Mouse (Mus musculus) erythroid progenitor cell, adult 5-6 weeks (primary cell): ENCODE measurements at regions not wholly inside any gene's neighbourhood (a gene's known extent, or its start where the extent isn't known, plus 50 kb on each side); places are given as distances from the start of the nearest gene placed in this dataset.
"Not testable (repeated sequence)": the region's sequence is repeated elsewhere in the genome, so short reads cannot be mapped to it uniquely, and the experiment has no call there.

Experiments
- ATAC-seq: replicated peaks from 2 replicates; pipeline ENCODE4 v1.8.0; 2016; ENCODE audit warnings: moderate number of reproducible peaks, mild to moderate bottlenecking, moderate TSS enrichment, inconsistent platforms; ENCODE audit not compliant: poor library complexity, low FRiP score, severe bottlenecking

DNA sequence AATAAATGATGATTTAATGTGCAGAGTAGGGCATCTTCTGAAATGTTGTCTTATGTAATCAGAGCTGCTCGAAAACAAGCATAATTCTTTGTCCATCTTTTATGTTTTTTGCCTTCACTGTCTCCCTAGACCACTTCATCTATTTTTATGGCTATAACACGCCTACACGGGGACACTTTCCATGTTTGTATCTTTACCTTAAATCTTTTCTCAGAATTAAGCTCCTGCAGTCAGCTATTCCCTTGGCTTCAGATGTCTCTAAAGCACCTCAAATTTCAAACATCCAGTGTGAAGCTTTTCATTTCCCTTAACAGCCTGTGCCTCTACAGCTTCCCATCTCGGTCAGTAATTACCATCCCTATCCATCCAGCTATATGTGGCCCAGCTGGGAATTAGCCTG, 242.7 kb upstream of the Ube2e3 start:
- no peak for ATAC-seq

DNA sequence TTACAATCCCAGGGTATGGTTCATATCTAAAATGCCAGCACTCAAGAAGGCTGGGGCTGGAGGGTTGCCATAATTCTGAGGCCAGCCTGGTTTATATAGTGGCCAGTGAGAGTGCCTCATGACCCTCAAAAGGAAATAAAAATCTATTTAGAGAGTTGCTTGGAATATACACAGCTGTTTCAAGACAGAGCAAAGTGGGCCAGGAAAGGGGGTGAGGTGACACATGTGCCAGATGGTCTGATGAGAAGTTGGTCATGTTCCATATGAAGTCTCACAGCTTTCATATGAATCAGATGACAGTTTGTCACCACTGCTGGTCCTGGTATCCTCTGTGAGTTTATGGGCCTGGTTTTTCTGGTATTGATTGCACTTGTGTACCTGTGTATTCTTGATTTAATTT, 261.5 kb upstream of the Ube2e3 start:
- ATAC-seq, result no peak

DNA sequence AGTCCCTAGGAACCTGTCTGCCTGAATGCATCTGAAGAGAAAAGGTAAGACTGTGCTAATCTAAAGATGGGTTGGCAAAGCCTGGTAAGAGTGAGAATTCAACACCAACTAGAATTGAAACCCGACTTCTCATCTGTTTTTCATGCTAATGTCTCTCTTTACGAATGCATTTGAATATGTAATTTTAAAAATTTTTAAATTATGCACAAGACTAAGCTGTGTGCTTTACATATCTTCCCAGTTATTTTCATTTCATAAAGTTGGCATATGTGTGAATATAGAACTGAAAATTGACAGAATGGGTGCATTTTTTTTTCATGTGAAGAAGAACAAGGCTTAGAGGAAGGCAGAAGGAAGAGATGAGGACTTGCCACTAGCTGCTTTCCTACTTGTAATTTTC, 267.2 kb upstream of the Ube2e3 start:
- no peak for ATAC-seq

DNA sequence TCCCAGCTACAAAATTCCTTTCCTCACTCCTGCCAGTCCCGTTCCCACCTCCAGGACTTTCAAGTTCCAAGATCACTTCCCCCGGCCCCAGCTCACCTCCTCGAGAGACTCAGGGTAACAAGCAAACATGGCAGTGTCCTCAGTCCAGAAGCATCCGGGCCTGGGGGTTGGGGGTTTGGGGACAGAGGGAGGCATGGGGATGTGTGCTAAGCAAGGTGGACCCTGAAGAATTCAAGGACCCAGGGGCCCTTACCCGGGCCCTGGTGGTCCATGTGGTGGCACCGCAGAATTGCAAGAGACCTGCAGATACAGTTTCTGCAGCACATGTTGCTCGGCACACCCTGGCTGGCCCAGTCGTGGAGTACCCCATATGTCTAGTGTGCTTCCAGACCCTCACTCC, 269.9 kb upstream of the Ube2e3 start:
- ATAC-seq, result no peak

DNA sequence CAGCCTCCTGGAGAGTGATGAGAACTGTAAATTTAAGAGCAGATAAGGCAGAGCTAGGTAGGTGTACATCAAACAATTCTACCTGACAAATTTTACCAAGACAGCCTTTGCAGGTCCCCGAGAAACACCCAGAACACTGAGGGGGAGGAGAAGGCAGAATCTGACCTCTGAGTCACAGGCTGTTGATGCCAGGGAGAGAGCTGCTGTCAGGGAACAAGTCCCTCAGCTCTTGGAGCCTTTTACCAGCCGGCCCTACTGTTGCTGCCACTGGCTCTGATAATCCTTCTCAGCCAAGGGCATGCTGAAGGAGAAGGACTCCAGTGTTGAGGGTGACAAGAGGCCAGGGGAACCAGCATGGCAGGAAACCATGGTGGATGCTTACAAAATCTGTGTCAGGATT, 271.7 kb upstream of the Ube2e3 start:
- no peak for ATAC-seq

DNA sequence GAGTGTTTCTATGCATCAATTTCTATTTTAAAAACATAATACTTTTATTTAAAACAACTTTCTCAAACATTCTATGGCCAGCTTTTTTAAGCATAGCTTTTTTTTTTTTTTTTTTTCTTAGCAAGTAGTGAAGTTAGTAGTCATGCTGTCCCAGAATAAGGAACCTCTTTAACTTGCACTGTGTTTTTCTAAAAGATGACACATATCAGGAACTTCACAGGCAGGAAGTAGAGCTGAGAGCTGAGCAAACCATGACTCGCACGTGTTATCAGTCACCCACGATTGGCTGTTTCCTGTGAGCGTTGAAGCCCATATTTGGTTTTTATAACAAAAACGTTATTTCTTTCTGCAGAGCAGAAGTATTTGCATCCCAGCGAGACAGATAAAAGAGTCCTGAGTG, 287.9 kb upstream of the Ube2e3 start:
- no peak for ATAC-seq

DNA sequence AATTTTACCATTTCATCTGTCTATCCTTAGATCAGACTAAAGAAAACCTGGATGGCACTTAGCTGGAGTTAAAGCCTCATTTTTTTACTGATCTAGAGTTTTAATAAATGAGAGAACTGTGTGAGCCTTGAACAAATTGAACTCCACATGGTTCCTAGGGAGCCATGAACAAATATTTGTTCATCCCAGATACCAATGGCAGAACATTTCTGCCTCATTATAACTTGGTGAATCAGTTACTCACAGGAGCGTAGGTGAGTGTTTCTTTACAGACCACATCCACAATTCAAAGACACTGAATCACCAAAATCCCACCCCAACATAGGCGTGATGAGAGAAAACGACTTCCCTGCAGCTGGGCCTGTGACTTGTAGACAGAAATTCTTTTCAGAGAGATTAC, 295.4 kb upstream of the Ube2e3 start:
- ATAC-seq, result no peak

DNA sequence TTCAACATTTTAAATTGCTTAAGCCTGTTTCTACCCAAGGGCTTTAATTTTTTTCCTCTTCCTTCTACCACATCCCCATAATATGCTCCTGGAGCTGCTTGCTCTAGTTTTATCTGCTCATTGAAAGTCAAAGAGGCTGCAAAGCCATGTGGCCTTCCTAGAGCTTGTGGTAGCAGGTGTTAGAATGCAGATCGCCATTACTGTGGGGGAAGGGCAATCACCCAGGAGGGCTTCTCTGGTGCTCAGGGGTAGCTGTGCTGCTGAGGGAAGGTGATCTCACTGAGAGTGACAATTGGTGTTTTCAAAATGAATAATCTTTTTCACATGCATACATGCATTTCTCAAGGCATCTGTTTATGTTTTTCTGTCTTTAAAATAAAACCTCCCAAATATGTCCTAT, 309.8 kb upstream of the Ube2e3 start:
- no peak for ATAC-seq

DNA sequence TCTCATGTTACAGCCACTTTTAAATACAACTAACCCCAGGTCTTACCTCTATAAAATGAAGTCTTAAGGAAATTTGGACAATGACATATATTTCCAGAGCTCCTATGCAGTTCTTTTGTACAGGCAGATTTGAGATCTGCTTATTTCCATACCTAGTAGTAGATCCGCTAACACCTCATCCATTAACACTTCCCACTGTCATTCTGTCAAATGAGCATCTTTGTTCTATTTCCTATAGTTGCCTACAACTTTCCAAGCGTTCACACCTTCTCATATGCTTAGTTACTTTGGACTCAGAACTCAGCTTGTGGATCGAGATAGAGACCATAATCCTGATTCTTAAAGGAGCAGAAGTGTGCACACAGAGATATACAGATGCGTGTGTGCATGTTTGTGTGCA, 316.8 kb upstream of the Ube2e3 start:
- ATAC-seq, result no peak

DNA sequence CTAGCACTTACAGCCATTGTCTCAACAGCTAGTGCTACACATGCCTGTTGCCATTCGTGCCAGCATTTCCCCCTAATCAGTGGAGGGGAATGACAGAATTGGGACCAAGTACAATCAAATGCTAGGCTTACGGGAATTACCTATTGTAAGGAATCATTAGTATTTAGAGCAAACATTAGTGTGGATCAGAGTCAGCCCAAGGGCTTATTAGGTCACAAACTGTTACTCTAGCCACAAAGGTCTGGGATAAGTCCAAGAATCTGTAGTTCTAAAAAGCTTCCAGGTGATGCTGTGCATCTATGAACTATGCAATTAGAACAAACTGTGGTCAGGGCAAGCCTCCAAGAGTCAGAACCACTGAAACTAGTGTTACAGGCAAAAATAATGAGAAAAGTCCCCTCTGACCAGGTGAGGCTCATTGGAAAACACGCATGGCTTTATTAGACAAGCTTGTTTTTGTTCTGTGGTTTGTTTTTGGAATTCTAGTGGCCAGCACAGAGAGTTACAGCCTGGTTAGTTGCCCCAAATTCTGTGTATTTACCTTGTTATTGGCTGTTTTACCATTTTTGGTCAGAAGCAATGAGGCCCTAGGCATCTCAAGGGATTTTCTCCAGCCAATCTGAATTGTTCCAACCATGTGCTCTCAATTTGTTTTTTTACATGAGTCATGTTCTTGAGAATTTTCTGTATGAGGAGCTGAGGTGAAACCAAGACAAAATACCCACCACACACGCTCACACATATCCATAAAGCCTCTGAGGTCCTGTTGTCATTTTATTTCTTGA, 319.0 kb upstream of the Ube2e3 start:
- no peak for ATAC-seq

DNA sequence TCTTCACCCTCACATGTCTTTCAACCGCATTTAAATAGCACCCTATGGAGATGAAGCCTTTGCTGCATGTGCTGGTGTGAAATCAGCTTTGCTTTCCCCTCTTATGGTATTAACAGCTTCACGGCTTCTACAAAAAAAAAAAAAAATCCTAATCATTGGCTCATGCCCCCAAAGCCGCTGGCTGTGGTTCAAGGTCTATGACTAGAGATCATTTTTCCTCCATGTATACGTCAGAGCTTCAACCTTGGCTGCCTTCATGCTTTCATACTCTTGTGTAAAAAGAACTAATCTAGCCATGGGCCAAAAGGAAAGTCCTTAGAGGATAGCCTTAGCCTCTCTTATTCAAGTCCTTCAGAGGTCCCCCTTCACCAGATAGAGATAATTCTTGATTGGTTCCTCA, 320.6 kb upstream of the Ube2e3 start:
- ATAC-seq, result no peak

DNA sequence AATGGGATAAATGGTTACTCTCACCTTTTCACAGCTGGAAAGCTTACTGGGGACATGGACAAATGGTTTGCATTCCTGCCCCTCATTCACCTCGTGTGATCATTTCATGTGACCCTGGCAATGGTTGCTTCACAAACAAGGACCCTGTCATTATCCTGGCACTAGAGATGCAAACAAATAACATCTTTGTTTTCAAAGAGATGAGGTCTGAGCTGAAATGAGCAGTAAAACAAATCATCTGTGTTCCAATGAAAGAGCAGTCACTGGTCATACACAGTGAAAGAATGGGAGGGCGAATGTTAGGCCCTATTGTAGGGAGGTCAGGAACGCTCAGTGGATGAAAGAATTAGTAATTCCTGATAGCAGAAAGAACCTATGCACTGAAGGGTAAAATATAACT, 327.5 kb upstream of the Ube2e3 start:
- no peak for ATAC-seq

DNA sequence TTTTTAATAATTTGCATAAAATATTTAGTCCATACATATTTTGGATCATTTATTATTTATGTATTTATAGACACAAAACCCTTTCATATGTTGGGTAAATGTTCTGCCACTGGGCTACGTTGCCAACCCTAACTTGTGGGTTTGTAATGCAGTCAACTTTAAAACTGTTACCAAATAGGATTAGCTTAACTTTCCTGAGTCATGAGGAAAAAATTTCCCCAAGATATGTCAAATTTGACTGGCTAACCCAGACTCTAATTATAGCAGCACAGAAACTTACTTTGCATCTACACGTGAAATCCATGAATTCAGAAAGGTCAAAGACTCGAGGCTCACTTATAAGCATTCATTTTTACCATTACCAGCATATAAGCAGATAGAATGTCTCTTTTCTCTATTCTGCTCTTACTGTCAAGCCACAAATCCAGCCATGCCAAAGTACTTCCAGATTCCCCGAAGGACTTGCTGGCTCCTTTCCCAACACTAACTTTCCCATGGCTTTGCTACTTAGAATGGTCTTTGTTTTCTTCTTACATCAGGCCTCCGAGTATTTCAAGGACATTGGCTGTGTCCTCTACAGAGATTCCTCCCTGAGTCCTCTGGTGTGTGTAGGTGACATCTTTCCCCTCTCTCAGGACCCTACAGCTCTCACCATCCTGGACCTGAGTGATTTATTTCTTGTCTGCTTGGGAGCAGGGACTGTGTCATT, 328.2 kb upstream of the Ube2e3 start:
- ATAC-seq, result no peak

DNA sequence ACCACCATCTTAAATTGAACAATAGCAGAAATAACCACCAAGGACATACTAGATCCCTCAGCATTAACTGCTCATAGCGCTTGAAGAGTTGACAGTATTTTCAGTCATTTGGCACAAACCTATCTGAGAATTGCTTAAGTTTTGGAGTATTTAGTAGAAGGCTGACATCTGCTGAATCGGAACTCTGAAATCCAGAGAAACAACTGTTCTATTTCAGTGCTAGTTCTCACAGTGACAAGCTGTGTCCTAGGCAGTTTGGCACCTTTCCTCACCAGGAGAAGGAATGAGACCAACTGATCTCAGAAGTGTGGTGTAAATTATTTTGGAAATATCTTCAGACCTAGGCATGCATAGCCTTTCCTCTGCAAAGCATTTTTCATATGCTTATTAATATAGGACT, 330.4 kb upstream of the Ube2e3 start:
- no peak for ATAC-seq

DNA sequence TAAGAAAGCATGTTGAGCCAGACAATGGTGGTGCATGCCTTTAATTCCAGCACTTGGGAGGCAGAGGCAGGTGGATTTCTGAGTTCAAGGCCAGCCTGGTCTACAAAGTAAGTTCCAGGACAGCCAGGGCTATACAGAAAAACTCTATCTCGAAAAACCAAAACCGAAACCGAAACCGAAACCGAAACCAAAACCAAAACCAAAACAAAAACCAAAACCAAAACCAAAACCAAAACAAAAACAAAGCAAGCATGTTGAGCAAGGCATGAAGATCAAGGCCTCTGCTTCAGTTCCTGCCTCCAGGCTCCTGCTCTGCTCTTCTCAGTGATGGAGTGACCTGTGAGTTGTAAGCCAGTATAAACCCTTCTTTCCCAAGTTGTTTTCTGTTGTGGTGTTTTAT, 334.0 kb upstream of the Ube2e3 start:
- not testable (repeated sequence) for ATAC-seq

DNA sequence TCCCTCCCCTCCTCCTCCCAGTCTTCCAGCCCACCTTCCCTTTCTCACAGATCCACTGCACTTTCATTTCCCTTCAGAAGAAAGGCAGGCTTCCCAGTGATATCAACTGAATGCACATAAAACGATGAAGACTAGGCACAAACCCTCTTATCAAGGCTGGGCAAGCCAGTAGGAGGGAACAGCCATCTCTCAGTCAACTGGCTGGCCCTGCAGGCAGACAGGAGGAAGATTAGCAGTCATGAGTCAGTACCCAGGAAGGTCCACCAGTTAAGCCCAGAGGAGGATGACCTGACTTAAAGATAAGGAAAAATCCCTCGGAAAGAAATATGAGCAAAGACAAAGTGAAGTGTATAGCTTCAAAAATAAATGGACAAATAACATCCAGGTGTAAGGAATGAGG, 337.4 kb upstream of the Ube2e3 start:
- ATAC-seq, result no peak

DNA sequence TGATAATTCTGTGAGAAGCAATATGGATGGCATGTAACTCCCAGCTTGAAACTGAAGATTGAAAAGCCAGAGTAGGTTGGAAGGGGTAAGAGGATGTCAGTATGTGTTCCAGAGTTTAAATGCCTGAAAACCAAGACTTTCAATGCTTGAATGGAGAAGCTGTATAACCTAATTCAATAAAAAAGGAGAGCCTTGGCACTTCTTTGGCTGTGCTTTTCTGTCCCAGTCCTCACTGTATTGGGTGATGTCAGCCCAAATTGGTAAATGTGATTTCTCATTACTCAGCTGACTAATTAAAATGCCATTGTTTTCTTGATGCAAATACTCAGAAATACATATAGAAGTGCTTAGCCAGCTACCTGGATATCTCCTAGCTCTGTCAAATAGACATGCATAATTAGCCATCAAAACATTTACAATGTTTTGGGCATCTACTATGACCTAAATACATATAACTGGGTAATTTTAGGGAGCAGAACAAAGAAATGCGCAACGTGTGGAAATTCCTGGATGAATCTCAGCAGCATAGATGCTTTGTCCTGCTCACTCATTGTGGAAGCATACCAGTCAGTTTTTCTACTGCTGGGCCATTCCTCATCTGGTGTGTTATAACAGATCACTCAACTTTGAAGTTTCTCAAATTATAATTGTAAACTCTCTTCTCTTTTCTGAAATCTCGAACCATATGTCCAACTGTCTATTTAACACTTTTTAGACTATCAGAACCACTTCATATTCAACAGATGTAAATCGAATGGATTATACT, 347.5 kb upstream of the Ube2e3 start:
- ATAC-seq, result no peak

DNA sequence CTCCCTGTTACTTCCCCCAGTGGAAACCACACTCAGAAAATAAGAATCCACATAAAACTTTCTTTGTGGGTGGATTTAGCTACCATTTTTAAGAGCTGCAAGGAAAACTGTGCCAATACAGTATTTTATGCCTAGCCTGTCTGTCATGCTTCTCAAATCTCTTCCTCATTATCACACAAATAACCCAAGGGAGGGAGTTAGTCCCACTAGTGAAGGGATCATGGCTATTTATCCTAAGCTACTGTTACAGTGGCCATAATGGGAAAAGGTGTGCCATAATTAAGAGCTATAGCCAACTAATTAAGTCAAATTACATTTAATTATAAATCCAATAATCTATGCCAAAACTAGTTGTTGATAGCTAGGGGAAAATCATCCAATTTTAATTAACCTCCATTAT, 374.8 kb upstream of the Ube2e3 start:
- ATAC-seq, result no peak

DNA sequence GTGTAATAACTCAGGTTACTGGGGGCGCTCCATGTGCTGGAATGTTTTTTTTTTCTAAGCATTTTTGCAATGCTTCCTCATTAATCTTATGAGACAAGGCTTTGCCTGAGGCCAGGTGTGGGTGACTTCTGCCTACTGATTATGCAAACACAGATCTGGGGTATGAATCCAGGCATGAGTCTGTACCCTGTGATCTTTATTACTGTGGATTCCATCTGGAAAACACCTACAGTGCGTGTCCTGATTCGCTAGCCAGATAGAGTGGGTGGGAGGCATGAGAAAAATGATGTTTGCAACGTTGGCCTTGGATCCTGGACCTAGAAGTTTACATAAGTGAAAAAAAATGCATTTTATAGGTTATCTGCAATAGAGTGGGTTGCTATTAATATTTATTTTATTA, 387.9 kb upstream of the Ube2e3 start:
- ATAC-seq, result no peak

DNA sequence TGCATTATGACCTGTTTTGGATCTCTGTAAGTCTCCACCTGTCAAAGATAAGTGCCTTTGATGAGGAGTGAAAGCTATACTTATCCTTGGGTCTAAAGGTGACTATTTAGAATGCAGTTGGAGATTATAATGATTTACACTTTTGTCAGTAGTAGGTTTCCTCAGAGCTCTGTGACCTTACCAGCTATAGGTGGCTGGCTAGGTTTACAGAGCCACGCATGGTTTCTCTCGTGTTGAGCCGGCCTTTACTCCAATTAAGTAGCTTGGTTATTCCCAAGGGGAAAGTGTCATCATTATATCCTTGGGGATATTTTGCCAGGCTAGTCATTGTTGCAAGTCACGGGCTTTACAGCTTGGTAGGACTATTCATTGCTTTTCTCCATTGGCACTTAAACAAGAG, 408.5 kb upstream of the Ube2e3 start:
- no peak for ATAC-seq

DNA sequence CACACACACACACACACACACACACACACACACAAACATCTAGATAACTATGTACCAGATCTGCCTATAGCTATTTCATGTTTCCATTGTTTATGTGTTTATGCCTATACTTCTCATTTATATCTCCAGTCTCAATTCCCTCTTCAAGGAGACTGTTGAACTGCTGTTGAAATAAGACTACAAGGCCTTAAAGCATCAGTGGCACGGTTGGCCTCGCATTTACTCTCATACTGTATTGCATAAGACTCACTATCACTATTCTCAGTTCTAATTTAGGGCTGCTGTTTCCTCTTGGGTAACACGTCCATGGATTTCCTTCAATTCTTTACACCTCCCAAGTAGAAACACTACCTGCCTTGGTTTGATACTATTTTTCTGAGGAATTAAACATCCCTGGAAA, 414.5 kb upstream of the Ube2e3 start:
- no peak for ATAC-seq
